Mouse (Mus musculus) MEL (cell line): ENCODE results near the gene Nubp2. TPM values are rescaled to one million over a fixed set of nuclear protein-coding genes. Genes with fewer than 3 reads are reported as not detected.

Experiments used
- DNase-seq: peaks from one replicate; pipeline ENCODE4 v3.0.0; 2011; ENCODE audit warnings: low read depth, low spot score
- H3K27ac ChIP-seq: 2 replicates; pipeline ENCODE4 v1.5.1; 2012; ENCODE audit warnings: low read depth, mild to moderate bottlenecking, control low read depth, low read length, moderate library complexity; ENCODE audit not compliant: control insufficient read depth
- H3K27me3 ChIP-seq, 2 experiments: fragments of 150-350 bp in 1 of 2; sonication (generic) in 1 of 2; 2 replicates each; pipeline ENCODE4 v1.6.1; 2012; ENCODE audit warnings: low read length in 2 of 2, mild to moderate bottlenecking in 2 of 2, improper control_type of control experiment in 1 of 2, moderate library complexity in 1 of 2; ENCODE audit not compliant: insufficient read depth in 2 of 2, control insufficient read depth in 1 of 2
- H3K36me3 ChIP-seq, 2 experiments: 2 replicates each; pipeline ENCODE4 v1.6.1; 2012 to 2014; ENCODE audit warnings: low read length in 2 of 2, improper control_type of control experiment in 1 of 2, inconsistent platforms in 1 of 2, mild to moderate bottlenecking in 1 of 2; ENCODE audit not compliant: insufficient read depth in 2 of 2, control insufficient read depth in 1 of 2
- H3K4me1 ChIP-seq, 2 experiments: fragments of 150-350 bp in 1 of 2; sonication (generic) in 1 of 2; 2 replicates each; pipeline ENCODE4 v1.6.1; 2012; ENCODE audit warnings: low read length in 2 of 2, improper control_type of control experiment in 1 of 2, mild to moderate bottlenecking in 1 of 2; ENCODE audit not compliant: insufficient read depth in 2 of 2, control insufficient read depth in 1 of 2
- H3K4me3 ChIP-seq, 2 experiments: fragments of 150-350 bp in 1 of 2; sonication (generic) in 1 of 2; 2 replicates each; pipeline ENCODE4 v1.5.1; 2012; ENCODE audit warnings: low read depth in 2 of 2, low read length in 2 of 2, mild to moderate bottlenecking in 2 of 2, moderate library complexity in 2 of 2, control low read depth in 1 of 2, improper control_type of control experiment in 1 of 2; ENCODE audit not compliant: control insufficient read depth in 1 of 2, insufficient read depth in 1 of 2
- H3K79me2 ChIP-seq: 2 replicates; pipeline ENCODE4 v1.6.1; 2012; ENCODE audit warnings: mild to moderate bottlenecking, low read length, moderate library complexity; ENCODE audit not compliant: control insufficient read depth, poor library complexity, insufficient read depth
- H3K9ac ChIP-seq: 2 replicates; pipeline ENCODE4 v1.6.1; 2012; ENCODE audit warnings: low read depth, mild to moderate bottlenecking, control low read depth, low read length, moderate library complexity; ENCODE audit not compliant: control insufficient read depth, poor library complexity, severe bottlenecking
- H3K9me3 ChIP-seq: fragments of 150-350 bp; sonication (generic); replicated peaks from 2 replicates; pipeline ENCODE4 v1.6.1; 2012; ENCODE audit warnings: mild to moderate bottlenecking, low read length, improper control_type of control experiment, moderate library complexity; ENCODE audit not compliant: insufficient read depth
- CHD2 ChIP-seq: IDR thresholded peaks from 2 replicates; pipeline ENCODE4 v1.6.1; 2011; ENCODE audit warnings: low read length, improper control_type of control experiment
- GATA1 ChIP-seq: IDR thresholded peaks from 2 replicates; pipeline ENCODE4 v1.6.1; 2011; ENCODE audit warnings: low read depth, low read length, improper control_type of control experiment
- HCFC1 ChIP-seq: IDR thresholded peaks from 2 replicates; pipeline ENCODE4 v1.6.1; 2012; ENCODE audit warnings: low read depth, mild to moderate bottlenecking, inconsistent platforms, low read length, improper control_type of control experiment, moderate library complexity
- MXI1 ChIP-seq: IDR thresholded peaks from 2 replicates; pipeline ENCODE4 v1.6.1; 2011; ENCODE audit warnings: mild to moderate bottlenecking, low read depth, low read length, improper control_type of control experiment
- POLR2A ChIP-seq, 2 experiments: IDR thresholded peaks; 2 replicates each; pipeline ENCODE4 v1.6.1; 2011 to 2012; ENCODE audit warnings: low read length in 2 of 2, mild to moderate bottlenecking in 2 of 2, control low read depth in 1 of 2, improper control_type of control experiment in 1 of 2, low read depth in 1 of 2, moderate library complexity in 1 of 2; ENCODE audit not compliant: control insufficient read depth in 1 of 2, insufficient read depth in 1 of 2, poor library complexity in 1 of 2
- RCOR1 ChIP-seq: IDR thresholded peaks from 2 replicates; pipeline ENCODE4 v1.6.1; 2012; ENCODE audit warnings: low read depth, mild to moderate bottlenecking, inconsistent platforms, low read length, improper control_type of control experiment
- USF2 ChIP-seq, 2 experiments: IDR thresholded peaks; 2 replicates each; pipeline ENCODE4 v1.6.1; 2011 to 2012; ENCODE audit warnings: improper control_type of control experiment in 2 of 2, low read length in 2 of 2, borderline replicate concordance in 1 of 2, inconsistent platforms in 1 of 2, low read depth in 1 of 2, mild to moderate bottlenecking in 1 of 2; ENCODE audit not compliant: insufficient read depth in 1 of 2
- polyA plus RNA-seq, 2 experiments: library from polyadenylated mRNA; stranded (reverse) in 1 of 2; unstranded in 1 of 2; fragments of >175 nt in 1 of 2; fragments of >200 nt in 1 of 2; gene quantifications; 2 replicates each; pipeline versions ENCODE4 v1.2.1 to v1.2.4; 2012; ENCODE audit warnings: low replicate concordance in 2 of 2, low read depth in 1 of 2; ENCODE audit not compliant: insufficient read length in 2 of 2, insufficient read depth in 1 of 2, missing spikeins in 1 of 2
- total RNA-seq: library from RNA; depleted of rRNA; stranded (reverse); fragments of 300-350 nt; gene quantifications from 2 replicates; pipeline ENCODE4 v1.2.3, GENCODE M21; 2012

Nubp2 gene
- total and polyA plus RNA-seq, 3 experiments = 141 to 191 TPM; not detected in 1

DNA sequence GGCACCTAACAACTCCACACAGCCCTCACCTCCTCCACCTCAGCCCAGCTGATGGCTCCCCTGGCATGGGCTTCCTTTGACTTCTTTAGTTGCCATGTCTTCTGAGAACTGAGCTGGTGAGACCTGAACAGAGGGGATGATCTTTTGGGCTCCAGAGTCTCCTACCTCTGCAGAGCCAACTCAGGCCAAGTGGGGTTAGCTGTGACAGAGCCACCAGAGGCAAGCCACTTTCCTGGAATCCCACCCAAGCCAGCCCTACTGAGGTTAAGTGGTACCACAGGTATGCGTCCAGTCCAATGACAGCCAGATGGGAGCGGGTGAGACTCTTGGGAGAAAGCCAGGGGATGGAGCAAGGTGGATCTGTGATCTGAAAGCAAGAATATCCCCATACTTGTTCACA lies 7.1 kb upstream of the Nubp2 start:
- Histone ChIP-seq H3K27me3 (no peaks in the 10 kb centered on the region), H3K36me3 (peaks cover 0 to 7% of the 10 kb centered on the region in 2 experiments; a peak in 2 of 4 replicates), H3K4me3 (no peak overlapping the region), H3K9ac (no peak overlapping the region), H3K27ac (no peak overlapping the region), H3K79me2 (peaks cover 34% of the 10 kb centered on the region), H3K4me1 (peaks cover 0 to 16% of the 10 kb centered on the region in 2 experiments; a peak in 2 of 4 replicates), H3K9me3 (no peaks in the 10 kb centered on the region)
- DNase-seq = no peak
- TF ChIP-seq USF2 (IDR thresholded peaks at IDR 0.05; ENCODE audit: borderline replicate concordance in 1 of 2, insufficient read depth in 1 of 2, low read depth in 1 of 2, low read length in 2 of 2) (no peak), RCOR1 (no peak), HCFC1 (no peak)

DNA sequence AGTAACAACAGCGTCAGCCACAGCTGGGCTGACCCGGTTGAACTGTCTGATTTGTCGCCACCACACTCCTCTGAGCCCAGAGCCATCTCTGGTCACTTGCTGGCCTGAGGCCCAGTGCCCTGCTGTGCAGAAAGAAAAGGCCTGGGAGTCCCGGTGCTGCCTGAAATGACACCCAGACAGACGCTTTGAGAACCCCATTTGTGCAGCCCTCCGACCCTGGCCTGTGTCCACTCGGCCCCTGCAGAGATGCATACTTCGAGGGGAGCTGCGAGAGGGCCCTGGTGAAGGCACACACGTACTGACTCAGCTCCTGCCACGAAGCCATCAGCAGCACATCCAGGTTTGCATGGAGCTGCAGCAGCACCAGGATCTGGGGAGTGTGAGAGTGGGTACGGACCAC lies 6.6 kb upstream of the Nubp2 start:
- Histone ChIP-seq H3K36me3 (peaks cover 0 to 7% of the 10 kb centered on the region in 2 experiments; a peak in 2 of 4 replicates), H3K4me1 (peaks cover 0 to 17% of the 10 kb centered on the region in 2 experiments; a peak in 2 of 4 replicates), H3K27ac (no peak overlapping the region)
- TF ChIP-seq CHD2 = no peak
- TF ChIP-seq, all 39 proteins: peak for 0
- no peak for DNase-seq
- H3K4me3 ChIP-seq = no peak overlapping the region
- H3K9me3 ChIP-seq = no peaks in the 10 kb centered on the region
- peaks cover 36% of the 10 kb centered on the region for H3K79me2 ChIP-seq
- H3K27me3 ChIP-seq = no peaks in the 10 kb centered on the region
- no peak overlapping the region for H3K9ac ChIP-seq

- H3K4me3 ChIP-seq = no peak overlapping the region
- TF ChIP-seq POLR2A (IDR thresholded peaks at IDR 0.05; ENCODE audit: control insufficient read depth in 1 of 2, insufficient read depth in 1 of 2, low read depth in 1 of 2, low read length in 2 of 2, poor library complexity in 1 of 2) (0 out of 4 replicates have a peak, but pooled peaks of 1 of the 2 experiments have one; percentile 5), HCFC1 (no peak), GATA1 (no peak), MXI1 (no peak)
- no peaks in the 10 kb centered on the region for H3K9me3 ChIP-seq
- peaks cover 0 to 11% of the 10 kb centered on the region in 2 experiments; a peak in 2 of 4 replicates for H3K4me1 ChIP-seq
- no peak overlapping the region for H3K27ac ChIP-seq
- H3K36me3 ChIP-seq = peaks cover 0 to 5% of the 10 kb centered on the region in 2 experiments; a peak in 2 of 4 replicates
- no peak overlapping the region for H3K9ac ChIP-seq
- no peak for DNase-seq
- no peaks in the 10 kb centered on the region for H3K27me3 ChIP-seq
- peaks cover 37% of the 10 kb centered on the region for H3K79me2 ChIP-seq
Observed at GRCm38 (mm10) chr17:24891321-24891720, 5.2 kb upstream of the Nubp2 start.
